Mouse (Mus musculus): ENCODE data around the gene Wipi2.

Wipi2 gene

DNA sequence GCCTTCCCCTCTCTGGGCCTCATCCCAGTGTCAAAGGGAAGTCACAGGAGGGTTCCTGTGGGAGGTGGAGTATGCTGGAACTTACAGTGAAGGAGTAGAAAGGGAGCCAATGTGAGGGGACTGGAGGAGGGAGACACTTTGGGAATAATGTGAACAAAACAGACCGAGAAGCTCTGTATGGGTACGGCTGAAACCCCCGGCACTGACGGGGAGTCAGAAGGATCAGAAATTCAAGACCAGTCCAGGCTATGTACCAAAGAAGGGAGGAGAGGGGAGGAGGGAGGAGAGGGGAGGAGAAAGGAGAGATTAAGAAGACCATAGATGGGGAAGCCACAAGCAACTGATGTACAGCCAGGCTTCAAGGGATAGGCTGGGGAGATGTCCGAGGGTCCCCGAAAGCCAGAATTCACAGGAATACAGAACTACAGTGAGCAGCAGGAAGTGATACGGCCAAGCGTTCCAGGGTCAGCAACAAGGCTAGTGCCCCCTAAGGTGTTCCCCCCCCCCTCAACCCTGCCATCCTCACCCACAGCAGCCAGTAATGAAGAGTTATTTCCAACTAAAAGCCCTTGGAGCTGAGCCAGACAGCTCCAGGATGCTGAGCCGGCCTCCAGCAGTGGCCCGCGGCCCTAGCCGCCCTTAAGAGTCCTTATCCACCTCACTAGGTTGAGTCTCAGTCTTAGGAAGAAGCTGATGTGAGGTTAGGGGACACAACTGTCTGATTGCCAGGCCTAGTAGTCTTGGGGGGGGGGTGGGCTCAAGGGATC, 65.7 kb downstream of the Wipi2 start:
- DNase-seq (ENCODE audit: low read depth, low spot score): no peak

DNA sequence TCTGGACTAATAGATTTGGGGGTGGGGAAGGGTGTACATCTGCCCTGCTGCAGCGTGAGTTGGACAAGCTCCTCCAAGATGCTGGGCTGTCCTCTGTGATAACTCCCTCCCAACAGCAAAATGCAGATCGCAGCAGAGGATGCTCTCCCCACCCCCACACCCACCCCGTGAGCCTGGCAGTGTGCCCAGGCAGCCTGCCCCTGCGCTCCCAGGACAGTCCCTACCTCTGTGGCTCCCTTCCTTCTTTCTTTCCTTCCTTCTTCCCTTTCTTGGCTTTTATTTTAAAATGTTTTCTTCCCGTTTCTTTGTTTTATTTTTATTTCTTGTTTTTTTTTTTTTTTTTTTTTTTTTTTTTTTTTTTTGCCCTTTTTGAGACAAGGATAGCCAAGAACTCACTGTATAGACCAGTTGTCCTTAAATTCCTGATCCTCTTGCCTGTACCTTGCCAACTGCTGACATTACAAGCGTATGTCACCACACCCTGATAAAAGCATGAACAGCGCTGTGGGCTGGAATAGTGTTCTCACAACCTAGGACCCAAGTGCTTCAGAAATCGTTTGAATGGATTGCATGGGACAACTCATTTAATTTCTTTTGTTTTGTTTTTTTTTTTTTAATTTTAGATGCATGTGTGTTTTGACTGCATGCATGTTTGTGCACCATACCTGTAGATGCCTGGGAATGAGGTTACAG, 66.4 kb downstream of the Wipi2 start:
- DNase-seq (ENCODE audit: low read depth, low spot score): no peak

DNA sequence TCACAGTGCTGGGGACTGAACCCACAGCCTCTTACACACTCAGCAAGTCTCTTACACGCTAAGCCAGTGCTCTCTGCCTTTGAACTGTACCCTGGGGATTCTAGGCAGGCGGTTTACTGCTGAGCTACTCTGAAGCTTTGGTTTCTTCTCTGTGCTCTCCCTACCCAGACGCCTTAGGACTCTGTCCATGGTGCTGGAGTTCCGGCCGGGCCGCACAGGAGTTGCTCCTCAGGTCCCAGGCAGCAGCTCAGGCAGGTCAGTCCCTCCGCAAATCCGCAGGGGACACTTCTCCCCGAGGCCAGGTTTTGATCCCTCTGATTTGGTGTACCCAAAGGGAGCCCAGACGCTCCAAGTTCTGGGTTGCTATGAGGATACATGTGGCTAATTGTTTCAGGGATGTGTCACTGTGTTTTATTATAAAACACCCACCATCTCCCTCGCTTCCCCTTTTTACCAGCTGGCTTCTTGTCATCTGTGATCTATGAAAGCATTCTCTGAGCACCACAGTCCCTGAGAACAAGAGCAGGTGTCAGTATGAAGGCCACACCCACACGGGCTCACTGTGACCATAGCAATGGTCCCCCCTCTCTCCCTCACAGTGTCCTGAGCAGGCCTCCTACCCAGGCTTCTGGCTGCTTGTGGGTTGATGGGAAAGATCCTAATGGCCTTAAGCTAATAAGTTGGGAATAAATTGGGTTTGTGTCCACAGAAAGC, 67.3 kb downstream of the Wipi2 start:
- peak; percentile 62 for DNase-seq (ENCODE audit: low read depth, low spot score)

DNA sequence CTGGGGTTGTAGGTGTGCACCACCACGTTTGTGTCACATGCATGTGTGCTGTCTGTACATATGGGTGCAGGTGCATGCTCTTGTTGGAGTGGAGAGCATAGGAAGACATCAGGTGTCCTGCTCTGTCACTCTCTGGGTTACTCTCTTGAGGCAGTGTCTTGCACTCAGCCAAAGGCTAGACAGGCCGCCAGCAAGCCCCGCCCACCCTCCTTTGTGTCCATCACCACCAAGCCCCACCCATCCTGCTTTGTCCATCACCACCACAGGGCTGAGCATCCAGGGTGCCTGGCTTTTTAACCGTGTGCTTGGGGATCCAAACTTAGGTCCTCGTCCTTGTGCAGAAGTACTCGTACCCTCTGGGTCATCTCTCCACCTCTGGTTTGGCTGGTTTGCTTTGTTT, 68.8 kb downstream of the Wipi2 start:
- no peak for DNase-seq (ENCODE audit: low read depth, low spot score)

DNA sequence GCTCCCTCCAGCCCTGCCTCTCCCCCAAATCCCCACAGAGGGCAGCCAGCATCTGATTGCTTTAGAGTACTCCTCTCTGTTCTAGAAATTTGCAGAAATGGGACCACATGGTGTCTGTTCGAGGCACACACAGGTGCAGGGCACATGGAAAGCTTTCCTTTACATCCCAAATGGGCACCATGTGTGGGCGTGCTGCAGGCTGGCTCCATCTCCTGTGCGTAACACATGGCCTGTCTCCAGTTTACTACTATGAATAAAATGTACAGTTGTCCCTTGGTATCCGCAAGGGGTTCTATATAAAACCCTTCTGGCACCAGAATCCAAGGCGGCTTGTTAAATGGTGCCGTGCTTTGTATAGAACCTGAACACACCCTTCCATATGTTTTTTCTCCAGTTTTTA, 69.4 kb downstream of the Wipi2 start:
- DNase-seq (ENCODE audit: low read depth, low spot score): no peak

DNA sequence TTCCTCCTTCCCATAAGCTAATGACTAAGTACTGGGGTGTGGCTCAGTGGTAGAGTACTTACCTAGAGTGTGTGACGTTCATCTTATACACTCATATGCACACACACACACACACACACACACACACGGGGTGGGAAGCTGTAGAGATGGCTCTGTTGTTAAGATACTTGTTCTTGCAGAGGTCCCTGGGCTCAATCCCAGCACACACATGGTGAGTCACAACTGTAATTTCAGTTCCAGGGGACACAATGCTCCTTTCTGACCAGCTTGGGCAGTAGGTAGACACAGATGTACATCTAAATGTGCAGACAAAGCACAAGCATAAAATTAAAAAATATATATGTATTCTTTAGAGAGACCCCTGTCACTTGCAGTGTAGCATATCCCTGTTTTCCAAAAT, 70.2 kb downstream of the Wipi2 start:
- DNase-seq (ENCODE audit: low read depth, low spot score): peak; percentile 39

DNA sequence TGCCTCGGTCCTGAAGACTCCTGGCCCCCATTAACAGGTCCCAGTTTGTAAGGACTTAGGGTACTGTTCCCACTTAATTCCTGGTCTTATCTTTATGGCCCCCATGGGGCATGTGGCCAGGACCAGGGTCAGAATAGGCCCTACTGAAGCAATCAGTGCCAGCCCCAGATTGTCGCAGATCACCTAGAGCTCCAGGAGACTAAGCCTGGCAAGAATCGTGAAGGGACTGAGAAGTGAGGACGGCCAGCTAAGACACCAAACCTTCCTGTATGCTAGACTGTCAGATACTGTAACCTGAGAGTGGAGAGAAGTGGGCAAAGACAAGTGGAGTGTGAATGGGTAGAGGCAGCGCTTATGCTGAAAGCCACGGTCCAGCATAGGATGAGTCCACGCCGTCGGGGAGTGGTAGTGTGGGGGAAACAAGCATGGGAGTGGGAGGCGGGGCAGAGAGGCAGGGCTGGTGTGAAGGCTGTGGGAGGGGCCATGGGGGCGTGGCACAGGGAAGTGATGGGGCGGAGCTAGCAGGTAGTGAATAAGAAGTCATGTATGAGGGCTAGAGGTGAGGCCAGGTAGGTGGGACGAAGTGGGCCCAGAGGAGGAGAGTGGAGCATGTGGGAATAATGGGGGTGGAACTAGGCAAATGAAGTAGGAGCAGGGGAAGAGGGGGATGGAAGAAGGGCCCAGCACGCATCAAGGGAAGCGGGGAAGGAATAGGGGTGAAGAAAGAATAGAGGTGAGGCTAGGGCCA, 73.5 kb downstream of the Wipi2 start:
- DNase-seq (ENCODE audit: low read depth, low spot score): no peak

DNA sequence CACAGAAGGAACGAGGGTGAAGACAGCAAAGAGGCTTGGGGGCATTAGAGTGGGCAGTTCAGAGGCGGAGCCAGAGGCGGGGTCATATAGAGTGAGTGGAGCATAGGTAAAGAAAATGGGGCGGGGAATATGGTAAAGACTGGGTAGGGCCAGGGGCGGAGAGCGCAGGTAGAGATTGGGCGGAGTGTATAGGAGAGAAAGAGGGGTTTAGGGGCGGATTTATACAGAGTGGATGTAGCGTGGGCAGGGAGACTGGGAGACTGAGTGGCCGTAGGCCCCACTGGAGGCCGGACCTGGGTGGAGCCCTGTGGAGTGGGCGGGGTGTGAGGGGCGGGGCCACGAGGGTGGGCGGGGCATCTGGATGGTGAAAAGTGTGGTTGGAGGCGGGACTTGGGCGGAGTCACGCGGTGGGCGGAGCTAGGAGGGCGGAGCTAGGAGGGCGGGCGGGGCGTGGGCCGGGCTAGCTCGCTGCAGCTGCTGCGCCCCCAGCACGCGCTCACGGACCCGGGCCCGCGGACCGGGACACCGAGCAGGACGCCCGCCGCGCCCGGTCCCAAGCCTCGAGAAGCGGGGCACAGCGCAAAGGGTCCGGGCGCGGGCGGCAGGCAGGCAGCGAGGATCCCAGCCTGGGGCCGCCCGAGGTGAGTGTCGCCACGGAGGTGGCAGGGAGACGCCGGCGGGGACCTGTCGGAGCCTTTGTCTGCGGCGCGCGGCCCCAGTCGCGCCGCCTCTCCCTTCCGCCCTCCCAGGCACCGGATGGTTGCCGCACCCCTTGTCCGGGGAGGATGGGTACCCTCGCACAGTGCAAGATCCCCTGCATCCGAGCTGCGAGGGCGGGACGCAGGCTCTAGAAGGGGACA, 74.4 kb downstream of the Wipi2 start:
- DNase-seq (ENCODE audit: low read depth, low spot score): no peak

DNA sequence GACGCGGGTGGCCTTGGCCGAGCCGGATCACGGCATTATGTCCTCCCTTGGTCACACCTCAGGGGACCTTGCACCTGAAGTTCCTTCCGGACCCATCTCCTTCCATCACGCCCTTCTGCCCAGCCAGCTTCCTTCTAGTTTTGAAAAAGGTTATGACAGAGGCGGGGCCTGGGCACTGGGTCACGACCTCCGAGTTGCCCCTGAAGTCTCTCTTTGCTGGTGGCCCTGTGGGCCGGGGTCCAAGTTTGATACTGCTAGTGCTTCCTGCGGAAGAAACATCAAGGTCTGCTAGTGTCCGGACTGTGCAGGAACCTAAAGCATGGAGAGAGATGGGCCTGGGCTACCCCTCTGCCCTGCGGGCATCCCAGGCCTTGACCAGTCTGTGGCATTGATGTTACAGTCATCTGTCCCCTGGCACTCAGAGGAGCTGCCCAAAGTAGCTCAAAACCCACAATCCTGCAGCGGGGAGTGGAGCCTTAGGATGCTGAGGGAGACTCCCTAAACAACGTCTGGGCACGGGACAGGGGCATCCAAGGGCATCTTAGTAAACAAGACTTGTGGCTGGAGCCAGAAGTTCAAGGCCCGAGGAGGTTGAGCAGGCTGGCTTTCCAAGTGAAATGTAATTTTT, 75.1 kb downstream of the Wipi2 start:
- no peak for DNase-seq (ENCODE audit: low read depth, low spot score)

DNA sequence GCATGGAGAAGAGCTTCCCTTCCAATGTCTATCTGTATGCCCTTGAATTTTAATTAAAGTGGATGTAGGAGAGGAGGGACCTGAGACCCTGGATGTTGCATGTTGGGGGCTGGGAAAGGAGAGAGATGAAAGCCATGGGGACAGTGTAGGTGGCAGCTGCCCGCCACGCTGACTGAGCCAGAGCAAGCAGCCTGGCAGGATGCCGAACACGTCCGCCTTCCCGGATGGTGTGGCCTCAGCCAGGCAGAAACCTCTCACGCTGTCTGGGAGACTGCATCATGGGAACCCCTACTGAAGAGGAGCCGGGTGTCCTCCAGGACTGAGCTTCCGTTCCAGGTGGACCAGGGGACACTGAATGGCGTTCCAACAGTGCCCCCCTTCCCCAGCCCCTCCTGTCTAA, 76.1 kb downstream of the Wipi2 start:
- DNase-seq (ENCODE audit: low read depth, low spot score): no peak

DNA sequence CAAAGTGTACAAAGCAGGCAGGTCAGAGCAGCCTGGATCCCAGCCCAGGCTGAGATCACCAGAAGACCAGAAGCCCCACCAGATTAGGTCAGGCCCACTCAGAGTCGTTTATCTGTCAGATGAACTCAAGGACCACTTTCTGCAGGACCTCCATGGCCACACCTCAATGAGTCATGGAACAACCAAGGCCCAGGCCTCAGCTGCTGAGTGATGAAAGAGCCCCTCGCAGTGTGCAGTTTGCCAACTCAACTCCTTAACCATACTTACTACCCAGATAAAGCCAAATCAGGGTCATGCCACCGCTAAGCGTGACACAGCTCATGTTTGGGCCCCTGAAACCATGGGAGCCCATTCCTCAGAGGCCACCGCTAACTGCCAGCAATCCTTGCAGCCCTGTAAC, 80.2 kb downstream of the Wipi2 start:
- DNase-seq (ENCODE audit: low read depth, low spot score): no peak

DNA sequence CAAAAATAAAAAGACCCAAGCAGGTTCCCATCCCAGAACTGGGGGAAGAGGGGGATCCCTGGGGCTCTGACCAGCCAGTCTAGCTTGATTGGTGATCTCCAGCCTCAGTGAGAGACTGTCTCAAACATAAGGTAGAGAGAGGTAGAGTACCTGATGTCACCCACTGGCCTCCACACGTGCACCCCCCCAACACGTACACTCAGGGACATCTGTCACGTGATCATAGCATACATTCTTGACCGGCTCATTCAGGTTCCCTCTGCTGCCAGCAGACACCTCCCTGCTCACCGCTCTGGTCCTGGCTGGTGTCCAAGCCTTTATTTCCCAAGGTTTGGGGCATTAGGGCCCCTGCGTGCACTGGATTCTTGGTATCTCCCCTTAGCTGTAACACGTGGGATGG, 81.9 kb downstream of the Wipi2 start:
- DNase-seq (ENCODE audit: low read depth, low spot score): no peak

DNA sequence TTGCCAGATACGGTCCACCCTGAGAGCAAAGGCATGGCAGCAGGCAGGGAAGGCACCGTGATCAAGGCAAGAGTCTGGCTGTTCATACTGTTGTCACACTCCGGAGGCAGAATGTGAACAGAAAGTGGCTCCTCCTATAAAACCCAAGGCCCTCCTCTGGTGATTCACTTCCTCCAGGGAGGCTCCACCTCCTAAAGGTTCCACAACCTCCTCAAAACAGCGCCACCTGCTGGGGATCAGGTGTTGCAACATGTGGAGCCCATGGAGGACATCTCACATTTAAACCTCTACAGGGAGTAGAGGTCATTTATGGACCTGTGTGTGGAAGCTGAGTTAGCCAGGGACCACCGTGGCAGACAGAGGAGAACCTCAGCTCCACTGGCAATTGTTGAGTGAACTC, 84.9 kb downstream of the Wipi2 start:
- peak; percentile 50 for DNase-seq (ENCODE audit: low read depth, low spot score)

DNA sequence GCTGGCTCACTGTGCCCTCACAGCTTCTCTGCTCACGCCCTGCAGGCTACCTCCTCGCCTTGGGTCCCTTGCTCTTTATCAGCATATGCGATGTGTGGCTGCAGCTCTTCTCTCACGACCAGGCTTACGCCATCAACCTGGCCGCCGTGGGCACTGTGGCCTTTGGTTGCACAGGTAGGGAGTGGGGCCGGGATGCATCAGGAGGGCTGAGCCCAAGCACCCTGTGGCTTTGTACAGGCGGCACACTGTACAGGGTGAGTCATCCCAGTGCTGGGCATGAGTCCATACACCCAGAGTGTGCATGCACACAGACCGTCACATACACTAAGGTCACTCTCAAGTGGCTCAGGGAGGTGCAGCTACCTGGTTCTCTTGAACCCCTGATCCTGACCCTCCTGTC, 86.5 kb downstream of the Wipi2 start:
- peak; percentile 71 for DNase-seq (ENCODE audit: low read depth, low spot score)

DNA sequence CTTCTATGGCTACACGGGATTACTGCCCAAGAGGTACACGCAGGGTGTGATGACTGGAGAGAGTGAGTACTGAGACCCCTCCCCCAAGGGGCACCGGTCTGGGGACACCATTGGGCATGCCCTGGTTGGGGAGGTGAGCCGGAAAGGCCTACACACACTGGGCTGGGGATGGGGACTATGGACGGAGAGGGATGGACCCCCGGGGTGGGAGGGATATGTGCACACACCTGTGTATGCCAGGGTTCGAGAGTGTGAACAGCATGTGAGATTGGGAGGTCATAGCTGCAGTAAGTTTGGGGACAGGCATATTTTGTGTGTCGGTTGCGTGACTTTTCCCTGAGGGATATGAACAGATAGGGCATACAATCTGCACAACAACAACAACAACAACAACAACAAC, 87.6 kb downstream of the Wipi2 start:
- no peak for DNase-seq (ENCODE audit: low read depth, low spot score)

DNA sequence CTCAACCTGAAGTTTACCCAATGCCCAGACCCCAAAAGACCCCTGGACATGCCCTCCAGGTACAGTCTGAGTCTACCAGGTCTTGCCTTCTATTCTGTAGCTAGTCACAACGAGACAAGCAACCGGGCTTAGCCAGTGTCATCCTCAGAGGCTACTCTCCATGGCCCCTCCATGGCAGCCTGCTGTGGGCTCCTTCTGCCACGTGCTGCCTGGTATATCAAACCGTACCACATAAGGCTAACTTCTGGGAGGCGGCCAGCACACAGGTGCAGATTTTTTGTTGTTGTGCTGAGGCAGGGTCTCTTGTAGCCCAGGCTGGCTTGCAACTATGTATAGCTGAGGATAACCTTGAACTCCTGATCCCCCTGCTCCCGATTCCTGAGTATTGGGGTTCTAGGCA, 88.6 kb downstream of the Wipi2 start:
- DNase-seq (ENCODE audit: low read depth, low spot score): no peak

DNA sequence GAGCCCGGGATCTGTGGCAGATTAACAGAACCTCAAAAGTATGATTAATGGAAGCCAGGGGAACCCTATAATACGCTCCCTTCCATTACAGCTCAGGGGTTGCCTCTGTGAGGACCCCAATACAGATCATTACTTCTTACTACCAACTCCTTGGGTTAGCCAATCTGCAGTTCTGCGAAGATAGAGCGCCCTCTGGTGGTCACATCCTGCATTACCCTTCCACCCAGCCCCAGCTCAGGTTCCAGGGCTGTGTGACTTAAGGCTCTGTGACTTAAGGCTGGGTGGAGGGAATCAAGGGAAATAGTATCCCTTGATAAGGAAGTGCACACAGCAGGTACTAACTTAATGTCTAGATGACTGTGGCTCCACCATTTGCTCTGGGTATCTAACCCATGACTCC, 90.5 kb downstream of the Wipi2 start:
- peak; percentile 86 for DNase-seq (ENCODE audit: low read depth, low spot score)

DNA sequence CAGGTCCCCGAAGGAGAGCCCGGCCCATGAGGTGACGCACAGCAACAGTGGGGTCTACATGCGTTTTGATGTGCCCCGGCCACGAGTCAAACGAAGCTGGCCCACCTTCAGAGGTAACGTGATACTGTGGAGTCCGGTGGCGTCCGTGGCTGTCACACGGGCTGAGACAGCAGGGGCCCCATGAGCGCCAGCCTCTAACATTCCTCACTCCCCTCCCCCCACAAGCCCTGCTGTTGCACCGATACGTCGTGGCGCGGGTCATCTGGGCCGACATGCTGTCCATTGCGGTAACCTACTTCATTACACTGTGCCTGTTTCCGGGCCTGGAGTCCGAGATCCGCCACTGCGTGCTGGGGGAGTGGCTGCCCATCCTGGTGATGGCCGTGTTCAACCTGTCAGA, 91.0 kb downstream of the Wipi2 start:
- DNase-seq (ENCODE audit: low read depth, low spot score): no peak

DNA sequence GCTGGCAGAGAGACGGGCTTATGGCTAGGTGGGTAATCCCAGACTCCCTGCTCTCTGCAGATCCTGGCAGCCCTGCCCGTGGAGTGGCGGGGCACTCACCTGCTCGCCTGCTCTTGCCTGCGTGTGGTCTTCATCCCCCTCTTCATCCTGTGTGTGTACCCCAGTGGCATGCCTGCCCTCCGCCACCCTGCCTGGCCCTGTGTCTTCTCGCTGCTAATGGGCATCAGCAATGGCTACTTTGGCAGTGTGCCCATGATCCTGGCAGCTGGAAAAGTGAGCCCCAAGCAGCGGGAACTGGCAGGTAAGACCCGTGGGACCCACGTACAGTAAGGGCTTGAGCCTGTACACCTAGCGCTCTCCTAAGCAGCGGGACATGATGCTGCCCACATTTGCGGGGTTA, 92.4 kb downstream of the Wipi2 start:
- no peak for DNase-seq (ENCODE audit: low read depth, low spot score)

Data from 3T3-L1 (cell line).